Mouse (Mus musculus) stomach, embryonic 15.5 days (tissue): ENCODE data around the gene Spint1. TPM values are rescaled to one million over a fixed set of nuclear protein-coding genes. Genes with fewer than 3 reads are reported as not detected.
A peak's percentile ranks its signal among the peaks of the same experiment; 100 is the strongest.

ENCODE experiments used
- ATAC-seq: fragments of 200-750 bp; cut with Nextera tagmentation; 2 replicates; pipeline ENCODE4 v1.8.0; 2017; ENCODE audit warnings: low read depth, moderate number of reproducible peaks, moderate TSS enrichment; ENCODE audit not compliant: insufficient read depth, low FRiP score
- H3K27ac ChIP-seq: fragments of 300-500 bp; sonication (generic); 2 replicates; pipeline ENCODE4 v1.5.1; 2015; ENCODE audit warnings: mild to moderate bottlenecking, inconsistent platforms
- H3K27me3 ChIP-seq: fragments of 300-500 bp; sonication (generic); replicated peaks from 2 replicates; pipeline ENCODE4 v1.6.1; 2015; ENCODE audit warnings: inconsistent platforms
- H3K36me3 ChIP-seq: fragments of 300-500 bp; sonication (generic); 2 replicates; pipeline ENCODE4 v1.6.1; 2015; ENCODE audit warnings: inconsistent platforms
- H3K4me1 ChIP-seq: fragments of 300-500 bp; sonication (generic); 2 replicates; pipeline ENCODE4 v1.6.1; 2015; ENCODE audit warnings: inconsistent platforms
- H3K4me2 ChIP-seq: fragments of 300-500 bp; sonication (generic); 2 replicates; pipeline ENCODE4 v1.6.1; 2015; ENCODE audit warnings: mild to moderate bottlenecking, inconsistent platforms
- H3K4me3 ChIP-seq: fragments of 300-500 bp; sonication (generic); replicated peaks from 2 replicates; pipeline ENCODE4 v1.5.1; 2015; ENCODE audit warnings: inconsistent platforms
- H3K9ac ChIP-seq: fragments of 300-500 bp; sonication (generic); 2 replicates; pipeline ENCODE4 v1.6.1; 2015; ENCODE audit warnings: inconsistent platforms
- H3K9me3 ChIP-seq: fragments of 300-500 bp; sonication (generic); 2 replicates; pipeline ENCODE4 v1.6.1; 2016; ENCODE audit warnings: inconsistent platforms
- WGBS: fragments of 180-500 bp; shearing (Covaris S2); methylation state at CpG from one replicate; pipeline ENCODE4 v1.1.7; 2015; 5-methylcytosine and 5-hydroxymethylcytosine counted together
- polyA plus RNA-seq: library from polyadenylated mRNA; unstranded; fragments of >200 nt; fragmentation: Nextera tagmentation; extraction: Ambion mirVana; gene quantifications from 2 replicates; pipeline ENCODE4 v1.2.1, GENCODE M21; 2015

Gene Spint1
- 74.8 and 80.2 TPM in 2 replicates for polyA plus RNA-seq

DNA sequence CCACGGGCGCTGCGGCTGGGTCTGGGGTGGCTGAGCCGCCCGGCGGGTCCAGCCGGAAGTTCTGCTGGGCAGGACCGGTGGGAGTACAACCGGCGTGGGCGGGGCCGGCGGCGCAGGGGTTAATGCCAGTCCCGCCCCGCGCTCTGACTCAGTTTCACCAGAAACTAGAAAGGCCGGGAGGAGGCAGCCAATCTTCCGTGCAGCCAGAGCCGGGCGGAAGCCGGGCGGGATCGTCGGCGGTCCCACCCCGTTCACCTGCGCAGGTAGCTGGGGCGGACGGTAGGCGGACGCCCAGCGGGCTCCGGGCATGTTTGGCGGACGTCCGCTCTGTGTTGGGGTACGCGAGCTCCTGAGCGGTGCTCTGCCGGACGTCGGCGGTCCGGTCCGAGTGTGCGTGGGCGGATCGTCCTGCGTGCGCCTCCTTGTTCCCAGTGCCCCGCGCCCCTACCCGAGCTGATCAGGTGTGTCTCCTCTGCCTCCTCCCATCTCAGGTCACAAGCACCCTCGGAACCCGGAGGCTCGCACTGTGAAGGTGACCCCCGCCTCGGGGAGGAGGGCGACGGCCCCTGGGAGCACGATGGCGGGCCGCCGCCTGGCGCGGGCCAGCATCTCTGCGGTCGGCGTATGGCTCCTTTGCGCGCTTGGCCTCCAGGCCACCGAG, at the start of gene Spint1:
Gene Spint1, plus strand, starts transcription at position 153 of the 661 bp plus-strand sequence.
- Histone ChIP-seq H3K4me3 (peak within 1 kb of the TSS; percentile 55), H3K9ac (peak within 1 kb of the TSS; percentile 54), H3K27ac (peak within 1 kb of the TSS; percentile 87), H3K4me1 (peaks cover 12% of the 10 kb centered on the region; the same call in 1 of the 2 replicates), H3K9me3 (no peaks in the 10 kb centered on the region), H3K4me2 (peak within 1 kb of the TSS; percentile 83), H3K27me3 (peaks cover 30% of the 10 kb centered on the region), H3K36me3 (no peaks in the 10 kb centered on the region)
- ATAC-seq = peak; percentile 66
- 1% methylated on average over 73 of the region's 73 CpGs for WGBS

DNA sequence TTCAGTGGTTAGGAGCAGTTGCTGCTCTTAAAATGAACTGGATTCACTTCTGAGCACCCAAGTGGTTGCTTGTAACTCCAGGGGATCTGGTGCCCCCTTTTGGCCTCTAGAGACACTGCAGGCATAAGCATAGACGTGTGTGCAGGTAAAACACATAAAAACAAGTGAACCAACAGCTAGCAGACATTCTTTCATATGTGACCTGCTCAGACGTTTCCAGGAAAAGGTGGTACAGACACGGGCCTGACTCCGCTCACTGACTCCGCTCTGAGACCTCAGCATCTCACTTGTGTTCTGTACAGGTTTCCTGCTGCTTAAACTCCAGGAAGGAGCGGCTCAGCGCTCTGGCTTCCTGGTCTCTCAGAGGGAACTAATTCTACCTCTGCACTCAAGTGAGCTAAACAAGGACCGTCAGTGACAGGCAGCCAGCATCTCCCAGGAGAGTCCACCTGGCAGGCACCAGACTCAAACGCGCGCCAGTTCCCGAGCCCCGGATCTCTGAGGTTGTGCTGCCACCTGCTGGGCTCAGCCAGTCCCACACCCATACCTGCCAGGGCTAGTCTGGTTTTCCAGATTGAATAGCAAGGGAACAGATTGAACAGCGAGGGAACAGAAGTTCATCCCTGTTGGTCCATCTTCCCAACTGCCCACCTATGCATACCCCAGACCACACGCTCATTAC, 48.0 kb upstream of the Spint1 start:
- Histone ChIP-seq H3K27me3 (no peaks in the 10 kb centered on the region), H3K9me3 (no peaks in the 10 kb centered on the region), H3K4me3 (peak overlapping the region; percentile 31), H3K4me2 (peak overlapping the region; percentile 68), H3K4me1 (no peaks in the 10 kb centered on the region), H3K36me3 (peaks cover 8% of the 10 kb centered on the region; the same call in 1 of the 2 replicates), H3K9ac (no peak overlapping the region), H3K27ac (no peak overlapping the region)
- peak; percentile 83 for ATAC-seq
- 8% methylated on average over 15 of the region's 15 CpGs for WGBS

DNA sequence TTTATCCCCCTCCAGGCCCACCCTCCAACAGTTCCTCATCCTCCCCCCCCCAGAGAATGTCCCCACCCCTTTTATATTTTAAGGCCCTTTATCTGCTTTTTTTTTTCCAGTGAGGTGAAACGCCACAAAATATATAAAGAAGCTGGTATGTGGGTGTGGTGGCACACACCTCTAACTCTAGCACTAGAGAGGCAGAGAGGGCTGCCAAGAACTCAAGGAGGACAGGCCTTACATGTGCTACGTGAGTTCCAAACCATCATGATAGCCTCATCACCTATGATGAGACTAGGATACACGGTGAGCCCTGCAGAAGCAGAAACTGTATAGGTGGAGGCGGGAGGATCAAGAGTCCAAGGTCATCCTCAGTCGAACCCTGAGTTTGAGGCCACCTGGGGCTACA, 46.2 kb upstream of the Spint1 start:
- H3K4me2 ChIP-seq = no peak overlapping the region
- H3K9me3 ChIP-seq = no peaks in the 10 kb centered on the region
- no peak for ATAC-seq
- no peak overlapping the region for H3K4me3 ChIP-seq
- WGBS = 65% methylated on average over 5 of the region's 5 CpGs
- no peaks in the 10 kb centered on the region for H3K27me3 ChIP-seq
- no peak overlapping the region for H3K27ac ChIP-seq
- H3K36me3 ChIP-seq = no peaks in the 10 kb centered on the region
- no peaks in the 10 kb centered on the region for H3K4me1 ChIP-seq
- H3K9ac ChIP-seq = no peak overlapping the region

DNA sequence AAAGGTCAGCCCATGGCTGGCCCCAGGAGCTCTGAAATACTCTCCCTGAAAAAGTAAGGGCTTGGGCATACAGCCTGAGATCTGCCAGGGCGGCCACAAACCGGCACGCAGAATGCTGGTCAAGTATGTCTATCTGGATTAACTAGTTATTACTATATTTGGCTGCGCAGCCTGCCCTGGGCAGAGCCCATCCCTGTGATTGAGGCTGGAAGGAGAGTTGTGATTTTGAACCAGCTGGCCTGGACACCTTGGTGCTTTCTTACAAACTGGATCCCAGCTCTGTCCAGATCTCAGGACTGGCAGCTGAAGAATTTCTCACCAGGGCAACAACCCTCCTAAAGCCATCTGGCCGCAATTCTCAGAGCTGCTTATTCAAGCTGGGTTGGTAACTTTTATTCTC, 43.0 kb upstream of the Spint1 start:
- Histone ChIP-seq H3K4me1 (0 out of 2 replicates have a peak, but pooled peaks cover 2% of the 10 kb centered on the region), H3K4me3 (no peak overlapping the region), H3K36me3 (no peaks in the 10 kb centered on the region), H3K9ac (no peak overlapping the region), H3K4me2 (no peak overlapping the region), H3K27me3 (no peaks in the 10 kb centered on the region), H3K9me3 (no peaks in the 10 kb centered on the region), H3K27ac (no peak overlapping the region)
- 83% methylated on average over 5 of the region's 5 CpGs for WGBS
- no peak for ATAC-seq

DNA sequence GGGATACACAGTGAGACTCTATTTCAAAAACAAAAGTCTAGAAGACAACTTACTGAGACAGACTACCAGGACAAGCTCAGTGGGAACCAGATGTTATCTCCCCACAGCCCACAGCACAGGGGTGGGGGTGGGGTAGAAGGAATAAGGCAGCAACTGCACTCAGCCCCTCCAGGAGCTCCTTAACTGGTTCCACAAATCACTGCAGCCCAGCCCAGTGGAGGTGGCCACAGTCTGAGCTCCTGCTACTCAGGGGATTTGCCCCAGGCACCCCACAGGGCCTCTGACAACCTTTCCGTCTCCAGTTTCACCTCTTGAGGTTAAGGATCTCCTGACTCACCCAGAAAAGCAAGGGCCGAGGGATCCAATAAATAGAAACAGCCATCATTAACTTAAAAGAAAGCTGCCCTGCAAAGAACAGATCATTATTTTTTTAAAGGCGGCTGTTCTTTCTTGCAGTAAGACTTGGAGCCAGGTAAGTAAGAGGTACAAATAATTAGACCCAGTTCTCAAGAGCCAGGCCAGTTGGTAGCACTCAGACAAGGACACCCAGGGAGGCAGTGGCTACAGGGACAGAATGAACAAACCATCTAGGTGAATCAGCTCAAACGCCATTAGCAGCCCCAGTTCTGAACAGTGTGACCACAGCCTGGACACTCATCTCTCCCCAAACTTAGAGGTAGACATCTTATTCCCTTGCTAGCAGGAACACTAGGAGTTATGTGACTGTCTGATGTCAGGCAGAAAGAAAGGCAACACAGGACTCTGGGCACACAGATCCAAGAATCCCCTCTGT, 40.6 kb upstream of the Spint1 start:
- ATAC-seq = no peak
- Histone ChIP-seq H3K9me3 (no peaks in the 10 kb centered on the region), H3K9ac (no peak overlapping the region), H3K4me2 (no peak overlapping the region), H3K4me1 (0 out of 2 replicates have a peak, but pooled peaks cover 2% of the 10 kb centered on the region), H3K36me3 (no peaks in the 10 kb centered on the region), H3K27ac (no peak overlapping the region), H3K27me3 (no peaks in the 10 kb centered on the region), H3K4me3 (no peak overlapping the region)
- WGBS = 56% methylated on average over 4 of the region's 4 CpGs

DNA sequence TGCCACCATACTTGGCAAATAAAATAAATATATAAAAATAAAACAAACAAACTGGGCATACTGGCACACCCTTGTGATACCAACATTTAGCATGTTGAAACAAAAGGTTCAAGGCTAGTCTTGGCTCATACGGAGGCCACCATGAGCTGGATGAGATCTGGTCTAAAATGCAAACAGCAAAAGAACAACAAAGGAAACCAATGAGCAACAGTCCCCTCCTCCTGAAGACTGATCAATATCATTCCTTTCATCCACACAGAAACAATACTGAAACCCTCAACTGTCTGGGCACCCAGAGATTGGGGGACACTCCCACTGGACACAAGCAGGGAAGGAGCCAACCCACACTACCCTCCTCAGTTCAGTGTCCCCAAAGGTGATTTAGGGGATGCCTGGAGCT, 39.7 kb upstream of the Spint1 start:
- Histone ChIP-seq H3K9ac (no peak overlapping the region), H3K36me3 (no peaks in the 10 kb centered on the region), H3K27me3 (no peaks in the 10 kb centered on the region), H3K4me2 (no peak overlapping the region), H3K4me3 (no peak overlapping the region), H3K4me1 (0 out of 2 replicates have a peak, but pooled peaks cover 2% of the 10 kb centered on the region), H3K9me3 (no peaks in the 10 kb centered on the region), H3K27ac (no peak overlapping the region)
- ATAC-seq = no peak
- WGBS = 62% methylated on average over 1 of the region's 1 CpGs

DNA sequence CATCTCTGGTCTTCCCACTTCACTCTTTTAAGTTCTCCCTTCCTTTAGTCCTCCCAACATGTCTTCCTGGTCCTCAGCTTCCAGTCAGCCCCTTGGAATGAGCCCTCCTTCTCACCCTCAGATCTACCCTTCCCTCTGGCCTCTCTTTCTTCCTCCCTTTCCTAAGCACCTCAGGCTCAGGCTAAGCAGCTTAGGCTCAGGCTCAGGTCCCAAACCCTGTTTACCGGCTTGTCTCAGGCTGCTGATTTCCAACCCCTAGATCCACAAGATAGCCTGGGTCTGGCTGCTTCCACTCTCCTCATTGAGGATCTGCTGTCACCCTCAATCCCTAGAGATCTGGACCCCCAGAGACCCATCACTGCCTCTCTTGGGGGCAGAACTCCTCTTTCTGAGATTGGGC, 39.1 kb upstream of the Spint1 start:
- no peaks in the 10 kb centered on the region for H3K27me3 ChIP-seq
- WGBS = 42% methylated on average over 1 of the region's 1 CpGs
- H3K4me3 ChIP-seq = no peak overlapping the region
- H3K4me2 ChIP-seq = no peak overlapping the region
- peaks cover 7% of the 10 kb centered on the region; the same call in 1 of the 2 replicates for H3K4me1 ChIP-seq
- no peaks in the 10 kb centered on the region for H3K9me3 ChIP-seq
- H3K27ac ChIP-seq = no peak overlapping the region
- ATAC-seq = no peak
- H3K9ac ChIP-seq = no peak overlapping the region
- no peaks in the 10 kb centered on the region for H3K36me3 ChIP-seq

DNA sequence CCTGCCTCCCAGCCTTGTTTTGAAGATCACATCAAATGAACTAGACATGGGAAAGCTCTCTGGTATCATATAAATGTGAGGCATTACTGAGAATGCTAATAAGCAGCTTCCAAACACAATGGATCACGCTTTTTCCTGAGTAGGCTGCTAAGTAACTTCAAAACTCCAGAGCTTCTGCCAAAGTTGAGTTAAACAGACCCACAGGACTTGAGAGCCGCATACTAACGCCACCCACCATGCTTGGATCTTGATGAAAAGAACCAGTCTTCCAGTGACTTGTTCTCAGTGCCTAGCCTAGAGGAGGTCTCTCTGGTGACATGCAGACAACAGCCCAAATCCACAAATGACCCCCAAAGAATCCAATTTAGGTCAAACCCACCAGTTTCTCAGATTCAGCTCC, 38.2 kb upstream of the Spint1 start:
- H3K36me3 ChIP-seq = no peaks in the 10 kb centered on the region
- H3K9ac ChIP-seq = no peak overlapping the region
- no peaks in the 10 kb centered on the region for H3K9me3 ChIP-seq
- no peak for ATAC-seq
- H3K4me2 ChIP-seq = no peak overlapping the region
- no peak overlapping the region for H3K27ac ChIP-seq
- no peaks in the 10 kb centered on the region for H3K27me3 ChIP-seq
- H3K4me1 ChIP-seq = peaks cover 9% of the 10 kb centered on the region; the same call in 1 of the 2 replicates
- WGBS = 69% methylated on average over 3 of the region's 3 CpGs
- H3K4me3 ChIP-seq = no peak overlapping the region

DNA sequence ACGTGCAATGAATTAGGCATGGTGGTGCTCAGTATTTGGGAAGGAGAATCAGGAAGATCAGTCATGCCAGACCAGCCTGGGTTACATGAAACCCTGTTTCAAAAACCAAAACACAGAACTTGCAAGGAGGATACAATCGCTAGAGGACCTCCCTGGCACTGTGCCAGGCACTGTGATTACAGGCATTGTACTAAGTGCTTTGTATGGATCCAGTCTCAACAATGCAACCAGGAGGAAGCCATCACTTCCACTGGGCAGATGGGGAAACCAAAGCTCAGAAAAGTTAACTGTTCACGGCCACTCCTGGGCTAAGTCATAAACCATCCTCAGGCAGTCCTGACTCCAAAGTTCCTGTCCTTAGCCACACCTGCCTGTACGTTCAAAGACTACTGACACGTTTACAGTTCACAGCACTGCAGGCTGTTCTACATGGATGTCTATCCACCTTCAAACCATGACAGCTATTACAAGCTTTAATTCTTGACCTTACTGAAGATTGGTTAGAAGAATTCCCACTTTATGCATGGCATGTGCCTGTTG, 34.2 kb upstream of the Spint1 start:
- Histone ChIP-seq H3K36me3 (no peaks in the 10 kb centered on the region), H3K4me1 (peaks cover 9% of the 10 kb centered on the region; the same call in 1 of the 2 replicates), H3K4me2 (no peak overlapping the region), H3K9me3 (no peaks in the 10 kb centered on the region), H3K27me3 (no peaks in the 10 kb centered on the region), H3K27ac (no peak overlapping the region), H3K9ac (no peak overlapping the region), H3K4me3 (no peak overlapping the region)
- ATAC-seq = 0 out of 2 replicates have a peak, but pooled peaks have one; percentile 31
- WGBS = 30% methylated on average over 5 of the region's 5 CpGs

DNA sequence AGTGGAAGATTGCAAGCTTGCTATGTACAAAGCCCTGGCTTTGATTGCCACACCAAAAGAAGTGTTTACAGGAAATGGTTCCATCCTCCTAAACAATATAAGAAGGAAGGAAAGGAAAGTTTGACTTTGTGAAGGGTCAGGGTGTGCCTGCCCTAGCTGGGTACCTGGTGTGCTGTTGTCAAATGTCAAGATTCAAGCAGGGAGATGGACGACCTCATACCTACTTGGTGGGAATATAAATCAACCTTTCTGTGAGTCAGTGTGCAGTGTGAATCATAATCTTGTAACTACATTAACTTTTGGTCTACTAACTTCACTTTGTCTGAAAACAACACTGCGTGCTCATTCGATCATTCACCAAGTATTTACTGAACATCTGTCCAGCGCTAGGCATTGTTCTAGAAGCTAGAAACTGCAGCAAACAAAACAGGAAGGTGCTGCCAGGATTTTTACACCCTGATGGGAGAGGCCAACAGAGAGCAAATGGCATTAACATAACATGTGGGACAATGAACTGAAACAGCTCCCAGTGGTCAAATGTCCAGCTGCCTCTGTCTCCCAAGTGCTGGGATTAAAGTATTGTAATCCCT, 33.2 kb upstream of the Spint1 start:
- ATAC-seq = no peak
- Histone ChIP-seq H3K9ac (no peak overlapping the region), H3K27ac (no peak overlapping the region), H3K36me3 (no peaks in the 10 kb centered on the region), H3K4me1 (peaks cover 6% of the 10 kb centered on the region; the same call in 1 of the 2 replicates), H3K4me2 (no peak overlapping the region), H3K9me3 (no peaks in the 10 kb centered on the region), H3K27me3 (no peaks in the 10 kb centered on the region), H3K4me3 (no peak overlapping the region)
- whole genome bisulfite sequencing = 71% methylated on average over 4 of the region's 4 CpGs

DNA sequence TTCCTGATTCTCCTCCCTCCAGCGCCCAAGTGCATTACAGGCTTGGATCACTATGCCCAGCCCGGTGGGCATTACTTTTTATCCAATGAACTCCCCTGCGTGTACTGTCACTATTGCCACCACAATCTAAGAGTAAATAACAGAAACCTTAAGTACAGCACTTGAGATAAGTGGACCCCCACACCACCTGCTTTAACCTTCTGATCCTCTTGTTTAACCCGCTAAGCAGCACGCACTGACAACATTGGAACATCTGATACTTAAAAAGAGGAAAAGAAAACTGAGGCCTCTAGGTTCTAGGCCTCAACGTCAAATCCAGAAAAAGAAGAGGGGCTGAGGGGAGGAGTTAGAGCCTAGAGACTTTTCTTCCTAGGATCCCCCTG, 29.2 kb upstream of the Spint1 start:
- H3K36me3 ChIP-seq = peaks cover 18% of the 10 kb centered on the region
- peak overlapping the region; percentile 27; the same call in 1 of the 2 replicates for H3K9ac ChIP-seq
- peaks cover 8% of the 10 kb centered on the region for H3K4me1 ChIP-seq
- 13% methylated on average over 6 of the region's 6 CpGs for WGBS
- H3K27me3 ChIP-seq = no peaks in the 10 kb centered on the region
- no peak for ATAC-seq
- H3K9me3 ChIP-seq = no peaks in the 10 kb centered on the region
- H3K27ac ChIP-seq = peak overlapping the region; percentile 86
- peak overlapping the region; percentile 66 for H3K4me2 ChIP-seq
- peak overlapping the region; percentile 80 for H3K4me3 ChIP-seq
